Mouse (Mus musculus) lung, embryonic 14.5 days (tissue): ENCODE measurements around the gene Pdcl2. TPM values are rescaled to one million over a fixed set of nuclear protein-coding genes. Genes with fewer than 3 reads are reported as not detected.

Experiments
- ATAC-seq: fragments of 200-750 bp; cut with Nextera tagmentation; 2 replicates; pipeline ENCODE4 v1.8.0; 2017; ENCODE audit warnings: mild to moderate bottlenecking, moderate TSS enrichment, moderate library complexity; ENCODE audit not compliant: insufficient read depth
- DNase-seq: peaks from one replicate; pipeline ENCODE4 v3.0.0-alpha.2; 2015
- H3K27ac ChIP-seq: fragments of 300-500 bp; sonication (generic); 2 replicates; pipeline ENCODE4 v1.5.1; 2014; ENCODE audit warnings: low read depth, mild to moderate bottlenecking, moderate library complexity
- H3K27me3 ChIP-seq: fragments of 300-500 bp; sonication (generic); 2 replicates; pipeline ENCODE4 v1.6.1; 2014; ENCODE audit warnings: low read length, control low read depth; ENCODE audit not compliant: insufficient read depth
- H3K36me3 ChIP-seq: fragments of 300-500 bp; sonication (generic); 2 replicates; pipeline ENCODE4 v1.6.1; 2014; ENCODE audit warnings: control low read depth; ENCODE audit not compliant: insufficient read depth
- H3K4me1 ChIP-seq: fragments of 300-500 bp; sonication (generic); 2 replicates; pipeline ENCODE4 v1.6.1; 2014; ENCODE audit warnings: antibody characterized with exemption, control low read depth; ENCODE audit not compliant: insufficient read depth
- H3K4me2 ChIP-seq: fragments of 300-500 bp; sonication (generic); 2 replicates; pipeline ENCODE4 v1.6.1; 2014; ENCODE audit warnings: mild to moderate bottlenecking
- H3K4me3 ChIP-seq: fragments of 300-500 bp; sonication (generic); 2 replicates; pipeline ENCODE4 v1.5.1; 2014; ENCODE audit warnings: low read depth, low read length
- H3K9ac ChIP-seq: fragments of 300-500 bp; sonication (generic); 2 replicates; pipeline ENCODE4 v1.6.1; 2014
- H3K9me3 ChIP-seq: fragments of 300-500 bp; sonication (generic); 2 replicates; pipeline ENCODE4 v1.6.1; 2016; ENCODE audit warnings: low read depth, low read length, control low read depth
- CTCF ChIP-seq: IDR thresholded peaks from 2 replicates; pipeline ENCODE4 v1.5.1; 2016; ENCODE audit warnings: antibody characterized with exemption, low read depth
- WGBS: fragments of 180-500 bp; shearing (Covaris S2); extraction: QIAGEN DNeasy Blood & Tissue Kit; methylation state at CpG from one replicate; pipeline ENCODE4 v1.1.7; 2014; 5-methylcytosine and 5-hydroxymethylcytosine counted together
- polyA plus RNA-seq: library from polyadenylated mRNA; unstranded; fragments of >200 nt; fragmentation: Nextera tagmentation; extraction: Ambion mirVana; gene quantifications from 2 replicates; pipeline ENCODE4 v1.2.1, GENCODE M21; 2014

Pdcl2 gene
- polyA plus RNA-seq, 1 experiment from 2014 or later = not detected

DNA sequence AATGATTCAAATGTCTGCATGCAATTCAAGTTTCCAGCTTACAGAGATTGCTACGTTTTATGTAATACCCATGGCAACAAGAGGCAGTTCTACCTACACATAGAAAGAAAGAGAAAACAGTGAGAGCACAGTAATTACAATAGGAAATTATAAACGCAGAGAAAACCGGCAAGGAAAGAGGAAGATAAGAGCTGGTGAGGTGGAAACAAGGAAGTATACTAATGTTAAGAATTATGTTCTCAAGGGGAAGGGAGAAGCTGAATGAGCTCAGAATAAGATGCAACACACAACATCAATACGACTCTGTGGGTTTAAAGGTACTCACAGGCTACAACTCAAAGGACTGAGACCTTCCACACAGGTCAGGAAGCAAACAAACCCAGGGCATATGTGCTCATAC, 56.0 kb downstream of the Pdcl2 start:
- Histone ChIP-seq H3K4me2 (no peak overlapping the region), H3K27ac (no peak overlapping the region), H3K36me3 (0 out of 2 replicates have a peak, but pooled peaks cover 6% of the 10 kb centered on the region), H3K9me3 (no peaks in the 10 kb centered on the region), H3K4me1 (no peaks in the 10 kb centered on the region), H3K27me3 (no peaks in the 10 kb centered on the region), H3K4me3 (no peak overlapping the region), H3K9ac (no peak overlapping the region)
- ATAC-seq (no peak), DNase-seq (no peak)
- WGBS = 73% methylated on average over 4 of the region's 4 CpGs
- TF ChIP-seq CTCF = no peak

Other genes starting within 250 kb of the Pdcl2 start
- gene Srd5a3, start 190.9 kb downstream of the Pdcl2 start, polyA plus RNA-seq = 35.7 and 37.6 TPM in 2 replicates
- 133 and 137 TPM in 2 replicates for gene Tmem165, start 147.3 kb downstream of the Pdcl2 start, polyA plus RNA-seq
- 17.2 and 19.1 TPM in 2 replicates for gene Clock, start 26.4 kb downstream of the Pdcl2 start, polyA plus RNA-seq
- gene Nmu, start 32.6 kb upstream of the Pdcl2 start, polyA plus RNA-seq = 0.23 and 0.30 TPM in 2 replicates
- gene Gm7271, start 152.9 kb upstream of the Pdcl2 start, polyA plus RNA-seq = not detected in 2 replicates
- 37.6 and 38.6 TPM in 2 replicates for gene Exoc1, start 198.2 kb upstream of the Pdcl2 start, polyA plus RNA-seq